Mouse (Mus musculus): Measurements from ENCODE around the gene Asgr1. TPM values are rescaled to one million over a fixed set of nuclear protein-coding genes. Genes with fewer than 3 reads are reported as not detected.
"Not testable (repeated sequence)": the region's sequence is repeated elsewhere in the genome, so short reads cannot be mapped to it uniquely, and the experiment has no call there.

Gene Asgr1
- polyA plus RNA-seq, 1 experiment from 2014 or later: 0.46 TPM

DNA sequence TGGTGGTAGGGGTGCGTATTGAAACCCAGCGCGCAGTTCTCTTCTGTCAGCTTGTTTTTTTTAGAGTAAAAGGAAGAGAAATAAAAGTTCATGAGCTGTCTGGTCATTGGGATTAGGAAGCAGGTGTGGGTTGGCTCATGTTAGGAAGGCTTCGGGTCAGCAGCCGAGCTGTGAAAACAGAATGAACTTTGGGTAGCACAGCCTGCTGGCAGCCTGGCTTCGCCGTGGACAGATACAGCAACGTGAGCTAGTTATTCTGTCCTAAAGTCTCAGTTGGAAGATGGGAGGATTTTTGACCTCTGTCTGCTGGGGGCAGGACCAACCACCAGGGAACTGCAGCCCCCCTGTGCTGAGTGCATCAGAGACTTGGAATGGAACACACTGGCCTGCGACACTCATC is 3.9 kb downstream of the Asgr1 start:
- no peak for ATAC-seq (replicated peaks; ENCODE audit: insufficient number of reproducible peaks, low FRiP score, low TSS enrichment, low read depth)
- Histone ChIP-seq H3K36me3 (replicated peaks; ENCODE audit: control insufficient read depth, insufficient read depth, low read depth, low read length) (no peaks in the 10 kb centered on the region), H3K27ac (replicated peaks; ENCODE audit: low read depth, low read length) (no peak overlapping the region), H3K27me3 (ENCODE audit: control insufficient read depth, insufficient read depth, low read length) (no peaks in the 10 kb centered on the region), H3K4me1 (ENCODE audit: control insufficient read depth, insufficient read depth, low read length) (no peaks in the 10 kb centered on the region), H3K4me2 (ENCODE audit: low read depth, low read length) (no peak overlapping the region), H3K9me3 (replicated peaks; ENCODE audit: control insufficient read depth, low read length) (no peaks in the 10 kb centered on the region), H3K9ac (replicated peaks; ENCODE audit: low read length) (no peak overlapping the region), H3K4me3 (ENCODE audit: low read depth, low read length) (no peak overlapping the region)
- DNase-seq (ENCODE audit: low spot score): no peak
- 77% methylated on average over 9 of the region's 9 CpGs for WGBS

DNA sequence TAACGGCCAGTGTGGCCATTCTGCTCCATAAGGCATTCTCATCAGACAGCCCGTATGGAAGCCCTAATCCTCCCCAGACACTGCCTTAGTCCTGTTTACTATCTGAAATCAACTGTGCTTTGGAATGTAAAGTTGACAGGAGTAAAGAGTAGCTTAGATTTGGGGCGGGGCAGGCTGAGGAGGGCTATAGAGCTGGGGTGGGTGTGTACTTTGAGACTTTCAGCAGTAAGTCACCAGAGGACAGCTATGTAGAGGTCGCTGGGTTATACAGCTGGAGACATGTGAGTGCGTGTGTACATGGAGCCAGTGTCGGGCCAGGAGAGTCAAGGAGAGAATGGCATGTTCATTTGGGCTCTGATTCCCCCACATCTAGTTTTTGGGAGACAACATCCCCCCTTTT is 6.0 kb downstream of the Asgr1 start:
- Histone ChIP-seq H3K4me3 (ENCODE audit: low read depth, low read length) (no peak overlapping the region), H3K9ac (replicated peaks; ENCODE audit: low read length) (no peak overlapping the region), H3K9me3 (replicated peaks; ENCODE audit: control insufficient read depth, low read length) (no peaks in the 10 kb centered on the region), H3K36me3 (replicated peaks; ENCODE audit: control insufficient read depth, insufficient read depth, low read depth, low read length) (no peaks in the 10 kb centered on the region), H3K4me2 (ENCODE audit: low read depth, low read length) (no peak overlapping the region), H3K4me1 (ENCODE audit: control insufficient read depth, insufficient read depth, low read length) (no peaks in the 10 kb centered on the region), H3K27me3 (ENCODE audit: control insufficient read depth, insufficient read depth, low read length) (no peaks in the 10 kb centered on the region), H3K27ac (replicated peaks; ENCODE audit: low read depth, low read length) (no peak overlapping the region)
- no peak for ATAC-seq (replicated peaks; ENCODE audit: insufficient number of reproducible peaks, low FRiP score, low TSS enrichment, low read depth)
- no peak for DNase-seq (ENCODE audit: low spot score)
- 56% methylated on average over 6 of the region's 6 CpGs for WGBS

DNA sequence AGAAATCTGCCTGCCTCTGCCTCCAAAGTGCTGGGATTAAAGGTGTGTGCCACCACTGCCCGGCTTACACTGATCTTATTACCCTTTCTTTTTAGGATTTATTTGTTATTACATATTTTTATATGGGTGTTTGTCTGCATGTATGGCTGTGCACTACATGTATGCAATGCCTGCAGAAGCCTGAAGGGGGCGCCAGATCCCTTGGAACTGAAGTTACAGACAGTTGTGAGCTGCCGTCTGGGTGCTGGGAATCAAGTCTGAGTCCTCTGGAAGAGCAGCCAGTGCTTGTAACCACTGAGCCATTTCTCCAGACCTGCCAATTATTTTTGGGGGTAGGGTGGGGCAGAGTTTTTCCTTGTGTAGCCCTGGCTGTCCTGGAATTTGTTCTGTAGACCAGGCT is 9.2 kb downstream of the Asgr1 start:
- H3K9me3 ChIP-seq (replicated peaks; ENCODE audit: control insufficient read depth, low read length): no peaks in the 10 kb centered on the region
- H3K4me2 ChIP-seq (ENCODE audit: low read depth, low read length): no peak overlapping the region
- ATAC-seq (replicated peaks; ENCODE audit: insufficient number of reproducible peaks, low FRiP score, low TSS enrichment, low read depth) (no peak), DNase-seq (ENCODE audit: low spot score) (no peak)
- no peaks in the 10 kb centered on the region for H3K27me3 ChIP-seq (ENCODE audit: control insufficient read depth, insufficient read depth, low read length)
- H3K9ac ChIP-seq (replicated peaks; ENCODE audit: low read length): no peak overlapping the region
- WGBS: 65% methylated on average over 3 of the region's 3 CpGs
- no peaks in the 10 kb centered on the region for H3K4me1 ChIP-seq (ENCODE audit: control insufficient read depth, insufficient read depth, low read length)
- no peak overlapping the region for H3K27ac ChIP-seq (replicated peaks; ENCODE audit: low read depth, low read length)
- H3K36me3 ChIP-seq (replicated peaks; ENCODE audit: control insufficient read depth, insufficient read depth, low read depth, low read length): no peaks in the 10 kb centered on the region
- H3K4me3 ChIP-seq (ENCODE audit: low read depth, low read length): no peak overlapping the region

DNA sequence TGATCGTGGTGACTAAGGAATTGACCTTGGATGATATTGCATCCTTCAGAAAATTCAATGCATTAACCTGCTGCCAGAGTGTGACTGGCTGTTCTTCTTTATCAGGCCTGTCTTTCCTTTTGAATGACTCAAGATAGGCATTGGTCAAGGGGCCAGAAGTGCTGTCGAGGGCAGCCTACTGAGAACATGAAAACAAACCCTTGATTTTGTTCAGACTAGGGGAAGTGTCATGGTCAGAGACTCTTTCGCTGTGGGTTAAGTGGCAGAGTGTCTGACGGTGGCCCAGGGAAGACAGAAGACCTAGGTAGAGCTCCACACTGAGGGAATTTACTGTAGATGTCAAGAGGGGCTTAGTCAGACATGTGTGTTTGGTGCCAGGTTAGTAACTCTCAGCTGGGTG is 12.8 kb downstream of the Asgr1 start:
- H3K4me1 ChIP-seq (ENCODE audit: control insufficient read depth, insufficient read depth, low read length): no peaks in the 10 kb centered on the region
- DNase-seq (ENCODE audit: low spot score): no peak
- H3K4me2 ChIP-seq (ENCODE audit: low read depth, low read length): no peak overlapping the region
- WGBS: 89% methylated on average over 4 of the region's 4 CpGs
- no peak overlapping the region for H3K4me3 ChIP-seq (ENCODE audit: low read depth, low read length)
- H3K36me3 ChIP-seq (replicated peaks; ENCODE audit: control insufficient read depth, insufficient read depth, low read depth, low read length): no peaks in the 10 kb centered on the region
- H3K27me3 ChIP-seq (ENCODE audit: control insufficient read depth, insufficient read depth, low read length): no peaks in the 10 kb centered on the region
- no peak overlapping the region for H3K27ac ChIP-seq (replicated peaks; ENCODE audit: low read depth, low read length)
- H3K9me3 ChIP-seq (replicated peaks; ENCODE audit: control insufficient read depth, low read length): no peaks in the 10 kb centered on the region
- no peak for ATAC-seq (replicated peaks; ENCODE audit: insufficient number of reproducible peaks, low FRiP score, low TSS enrichment, low read depth)
- no peak overlapping the region for H3K9ac ChIP-seq (replicated peaks; ENCODE audit: low read length)

DNA sequence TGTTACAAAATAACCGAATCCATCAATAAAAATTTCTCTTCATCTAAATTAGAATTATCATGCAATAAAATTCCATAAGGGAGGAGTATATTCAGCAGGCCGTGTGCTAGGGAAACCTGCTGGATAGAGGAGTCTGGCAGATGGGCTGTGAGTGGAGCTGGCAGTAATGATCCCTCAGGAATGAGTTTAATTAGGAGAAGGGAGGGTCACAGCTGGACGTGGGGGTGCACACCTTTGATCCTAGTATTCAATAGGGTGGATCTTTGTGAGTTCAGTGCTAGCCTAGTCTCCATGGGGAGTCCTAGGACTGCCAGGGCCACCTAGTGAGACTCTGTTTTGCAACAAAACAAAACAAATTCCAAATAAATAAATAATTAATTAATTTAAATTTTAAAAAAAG is 14.4 kb downstream of the Asgr1 start:
- 43% methylated on average over 3 of the region's 3 CpGs for WGBS
- no peak for DNase-seq (ENCODE audit: low spot score)
- Histone ChIP-seq H3K27me3 (ENCODE audit: control insufficient read depth, insufficient read depth, low read length) (no peaks in the 10 kb centered on the region), H3K27ac (replicated peaks; ENCODE audit: low read depth, low read length) (no peak overlapping the region), H3K36me3 (replicated peaks; ENCODE audit: control insufficient read depth, insufficient read depth, low read depth, low read length) (no peaks in the 10 kb centered on the region), H3K4me3 (ENCODE audit: low read depth, low read length) (no peak overlapping the region), H3K9me3 (replicated peaks; ENCODE audit: control insufficient read depth, low read length) (no peaks in the 10 kb centered on the region), H3K4me1 (ENCODE audit: control insufficient read depth, insufficient read depth, low read length) (no peaks in the 10 kb centered on the region), H3K4me2 (ENCODE audit: low read depth, low read length) (no peak overlapping the region), H3K9ac (replicated peaks; ENCODE audit: low read length) (no peak overlapping the region)
- no peak for ATAC-seq (replicated peaks; ENCODE audit: insufficient number of reproducible peaks, low FRiP score, low TSS enrichment, low read depth)

DNA sequence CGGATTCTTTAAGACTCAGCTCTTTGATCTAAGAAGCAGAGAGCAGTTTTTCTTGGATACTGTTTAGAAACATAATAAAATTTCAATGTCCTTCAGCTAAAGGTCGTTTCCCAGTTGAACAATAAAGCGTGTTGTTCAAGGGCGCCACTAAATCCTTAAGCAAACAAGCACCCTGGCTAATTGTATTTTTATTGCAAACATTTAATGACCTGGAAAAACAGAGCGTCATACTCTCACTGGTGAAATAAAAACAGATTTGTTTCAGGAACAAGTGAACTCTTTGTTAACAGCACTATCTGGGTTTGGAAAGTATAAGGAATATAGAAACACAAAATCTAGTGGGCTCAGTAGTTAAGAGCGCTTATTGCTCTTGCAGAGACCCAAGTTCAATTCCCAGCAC is 16.2 kb downstream of the Asgr1 start:
- Histone ChIP-seq H3K27me3 (ENCODE audit: control insufficient read depth, insufficient read depth, low read length) (no peaks in the 10 kb centered on the region), H3K27ac (replicated peaks; ENCODE audit: low read depth, low read length) (no peak overlapping the region), H3K4me3 (ENCODE audit: low read depth, low read length) (no peak overlapping the region), H3K4me1 (ENCODE audit: control insufficient read depth, insufficient read depth, low read length) (no peaks in the 10 kb centered on the region), H3K9ac (replicated peaks; ENCODE audit: low read length) (no peak overlapping the region), H3K36me3 (replicated peaks; ENCODE audit: control insufficient read depth, insufficient read depth, low read depth, low read length) (no peaks in the 10 kb centered on the region), H3K9me3 (replicated peaks; ENCODE audit: control insufficient read depth, low read length) (no peaks in the 10 kb centered on the region), H3K4me2 (ENCODE audit: low read depth, low read length) (no peak overlapping the region)
- DNase-seq (ENCODE audit: low spot score): peak; percentile 6
- WGBS: 60% methylated on average over 6 of the region's 6 CpGs
- ATAC-seq (replicated peaks; ENCODE audit: insufficient number of reproducible peaks, low FRiP score, low TSS enrichment, low read depth): no peak

DNA sequence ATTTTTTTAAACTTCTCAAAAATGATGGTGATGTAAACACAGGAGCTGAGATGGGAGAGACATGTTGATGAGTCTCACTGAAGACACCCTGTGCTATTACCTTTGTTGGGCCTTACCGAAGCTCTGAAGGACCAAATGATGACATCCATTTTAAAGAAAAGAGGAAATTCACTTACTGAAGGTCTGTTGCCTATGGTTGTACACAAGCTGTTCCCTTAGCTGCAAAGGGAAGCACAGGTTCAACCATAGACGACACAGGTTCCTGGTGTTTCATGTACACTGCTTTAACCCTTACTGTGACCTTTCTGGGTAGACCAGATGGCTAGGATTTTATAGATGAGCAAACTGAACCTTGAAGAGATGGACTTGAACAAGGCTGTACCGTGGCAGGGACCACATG is 16.7 kb downstream of the Asgr1 start:
- DNase-seq (ENCODE audit: low spot score); H3K27ac ChIP-seq (replicated peaks; ENCODE audit: low read depth, low read length); ATAC-seq (replicated peaks; ENCODE audit: insufficient number of reproducible peaks, low FRiP score, low TSS enrichment, low read depth); H3K9me3 ChIP-seq (replicated peaks; ENCODE audit: control insufficient read depth, low read length); H3K4me1 ChIP-seq (ENCODE audit: control insufficient read depth, insufficient read depth, low read length); H3K27me3 ChIP-seq (ENCODE audit: control insufficient read depth, insufficient read depth, low read length); H3K4me3 ChIP-seq (ENCODE audit: low read depth, low read length); H3K9ac ChIP-seq (replicated peaks; ENCODE audit: low read length); H3K4me2 ChIP-seq (ENCODE audit: low read depth, low read length); H3K36me3 ChIP-seq (replicated peaks; ENCODE audit: control insufficient read depth, insufficient read depth, low read depth, low read length): not testable (repeated sequence)
- WGBS: 85% methylated on average over 3 of the region's 3 CpGs

DNA sequence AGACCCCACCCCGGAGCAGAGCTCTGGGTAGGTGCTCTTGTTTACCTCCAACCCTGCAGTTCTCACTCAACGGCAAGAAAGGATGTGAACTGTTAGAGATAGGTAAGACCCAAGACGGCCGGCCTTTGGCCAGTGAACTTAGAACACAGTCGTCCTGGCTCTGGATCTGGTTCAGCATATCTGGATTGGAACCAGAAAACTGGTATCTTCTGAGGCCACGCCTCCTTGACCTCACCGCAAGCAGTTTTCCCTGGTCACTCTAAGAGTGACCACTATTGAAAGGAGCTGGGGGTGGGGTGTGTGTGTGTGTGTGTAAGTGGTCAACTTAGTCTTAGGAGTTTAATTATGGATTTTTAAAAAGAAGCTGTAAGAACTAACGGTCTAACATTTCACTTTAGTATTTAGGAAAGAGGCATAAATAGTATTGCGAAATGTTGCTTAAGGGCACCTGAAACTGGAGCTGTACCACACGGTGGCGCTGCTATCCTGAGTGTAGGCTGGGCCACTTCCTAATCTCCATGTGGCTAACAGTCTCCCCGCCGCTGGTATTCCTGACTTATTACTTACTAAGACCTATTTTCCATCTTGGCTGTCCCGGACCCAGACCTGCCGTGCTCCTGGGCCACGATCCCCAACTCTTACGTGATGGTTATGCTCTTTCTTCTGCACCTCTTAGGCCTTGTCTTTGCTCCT is 20.6 kb downstream of the Asgr1 start:
- WGBS: 38% methylated on average over 17 of the region's 17 CpGs
- Histone ChIP-seq H3K9ac (replicated peaks; ENCODE audit: low read length) (no peak overlapping the region), H3K4me2 (ENCODE audit: low read depth, low read length) (no peak overlapping the region)

More for the DNA sequence above, 20.6 kb downstream of the Asgr1 start:
- H3K4me3 ChIP-seq (ENCODE audit: low read depth, low read length): no peak overlapping the region
- no peaks in the 10 kb centered on the region for H3K4me1 ChIP-seq (ENCODE audit: control insufficient read depth, insufficient read depth, low read length)
- ATAC-seq (replicated peaks; ENCODE audit: insufficient number of reproducible peaks, low FRiP score, low TSS enrichment, low read depth) (0 out of 2 replicates have a peak, but pooled peaks have one; percentile 39), DNase-seq (ENCODE audit: low spot score) (peak; percentile 93)
- no peaks in the 10 kb centered on the region for H3K9me3 ChIP-seq (replicated peaks; ENCODE audit: control insufficient read depth, low read length)
- H3K27ac ChIP-seq (replicated peaks; ENCODE audit: low read depth, low read length): no peak overlapping the region
- H3K27me3 ChIP-seq (ENCODE audit: control insufficient read depth, insufficient read depth, low read length): no peaks in the 10 kb centered on the region
- H3K36me3 ChIP-seq (replicated peaks; ENCODE audit: control insufficient read depth, insufficient read depth, low read depth, low read length): no peaks in the 10 kb centered on the region
